Mouse (Mus musculus) left cerebral cortex, postnatal 25 days (tissue): Measurements from ENCODE around the gene Mast4. TPM values are rescaled to one million over a fixed set of nuclear protein-coding genes. Genes with fewer than 3 reads are reported as not detected.
A peak's percentile ranks its signal among the peaks of the same experiment; 100 is the strongest.

Source experiments
- DNase-seq, 2 experiments: peaks; one replicate each; pipeline ENCODE4 v3.0.0; 2022; ENCODE audit warnings: low spot score in 2 of 2, mixed read lengths in 1 of 2
- intact Hi-C: fragments of 180-260 bp; cut with DNase I; formaldehyde crosslinking; loops from one replicate; pipeline ENCODE4 v1.15.1; 2025
- total RNA-seq, 2 experiments: library from RNA; stranded (reverse); gene quantifications; 2 replicates each; pipeline ENCODE4 v1.2.3; 2021

Mast4 gene
- total RNA-seq, 2 experiments from 2014 or later = 41.2 to 46.7 TPM

DNA sequence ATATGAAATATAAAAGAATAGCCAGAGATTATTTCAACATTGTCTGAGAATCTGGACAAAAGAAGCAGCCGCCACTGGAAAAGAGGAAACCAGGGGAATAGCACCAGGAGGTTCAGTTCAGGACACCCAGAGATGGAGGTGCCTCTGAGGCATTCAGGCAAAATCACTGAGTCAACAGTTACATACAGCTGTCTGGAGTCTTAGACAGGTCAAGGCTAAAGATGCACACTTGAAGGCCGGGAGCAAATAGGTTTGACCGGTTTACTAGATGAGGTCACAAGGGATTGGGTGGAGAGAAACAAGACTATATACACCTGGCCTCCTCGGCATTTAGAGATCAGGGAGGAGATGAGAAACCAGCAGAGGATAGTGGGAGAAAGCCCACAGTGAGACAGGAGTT lies 127.1 kb downstream of the Mast4 start:
- intact Hi-C loops = loop anchor here (10.0 kb wide), 1 partner anchor 218 kb away; no protein-coding TSS in a partner anchor
- no peak for DNase-seq

DNA sequence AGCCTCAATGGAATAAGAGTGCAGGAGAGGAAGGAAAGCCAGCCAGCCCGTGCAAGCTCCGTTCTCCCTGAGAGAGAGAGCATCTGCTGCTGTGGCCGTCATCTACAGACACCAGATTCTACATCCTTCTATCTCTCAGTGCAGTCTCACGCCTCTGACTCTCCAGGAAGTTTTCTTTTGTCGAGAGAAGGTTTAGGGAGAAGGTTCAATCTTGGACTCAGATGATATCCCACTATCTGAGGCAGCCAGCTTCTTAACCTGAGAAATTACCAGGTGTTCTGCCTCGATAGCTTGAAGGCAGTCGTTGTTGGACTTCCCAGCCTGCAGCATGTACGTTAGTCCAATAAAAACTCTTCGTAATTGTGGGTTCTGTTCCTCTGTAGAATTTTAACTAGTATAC lies 127.7 kb downstream of the Mast4 start:
- DNase-seq = no peak

GRCm38 (mm10) chr13:103205191-103205590 lies 129.1 kb downstream of the Mast4 start:
- no peak for DNase-seq
- intact Hi-C loops = loop anchor here (10.0 kb wide), 1 partner anchor 220 kb away; no protein-coding TSS in a partner anchor

More for the DNA sequence above, 127.7 kb downstream of the Mast4 start:
- intact Hi-C loops = loop anchor here (10.0 kb wide), 1 partner anchor 218 kb away; no protein-coding TSS in a partner anchor

DNA sequence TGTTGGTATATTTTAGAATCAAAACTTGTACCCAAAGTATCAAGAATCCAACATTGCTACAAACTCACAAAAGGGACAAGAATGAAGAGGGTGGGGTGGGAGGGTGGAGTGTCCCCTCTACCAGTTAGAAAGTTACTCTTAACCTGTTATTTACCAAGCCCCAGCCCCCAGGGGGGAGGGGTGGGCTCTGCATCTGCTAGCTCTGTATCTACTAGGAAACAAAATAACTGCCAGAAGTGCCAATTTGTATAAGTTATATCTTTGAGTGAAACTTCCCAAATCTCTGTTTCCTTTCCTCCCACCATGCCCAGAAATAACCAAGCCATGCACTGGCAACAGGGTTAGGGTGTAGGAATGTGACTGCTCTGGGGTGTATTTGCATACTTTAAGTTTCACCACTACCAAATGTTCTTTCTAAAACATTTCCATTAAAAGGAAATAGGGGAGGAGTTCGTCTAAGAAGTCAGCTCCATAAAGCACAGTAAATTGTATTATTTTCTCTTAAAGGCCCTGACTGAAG lies 130.9 kb downstream of the Mast4 start:
- DNase-seq = peak in 1 of 2 experiments; percentile 72
- intact Hi-C loops = loop anchor here (5.0 to 10.0 kb wide), 2 partner anchors 104 to 221 kb away; no protein-coding TSS in a partner anchor

DNA sequence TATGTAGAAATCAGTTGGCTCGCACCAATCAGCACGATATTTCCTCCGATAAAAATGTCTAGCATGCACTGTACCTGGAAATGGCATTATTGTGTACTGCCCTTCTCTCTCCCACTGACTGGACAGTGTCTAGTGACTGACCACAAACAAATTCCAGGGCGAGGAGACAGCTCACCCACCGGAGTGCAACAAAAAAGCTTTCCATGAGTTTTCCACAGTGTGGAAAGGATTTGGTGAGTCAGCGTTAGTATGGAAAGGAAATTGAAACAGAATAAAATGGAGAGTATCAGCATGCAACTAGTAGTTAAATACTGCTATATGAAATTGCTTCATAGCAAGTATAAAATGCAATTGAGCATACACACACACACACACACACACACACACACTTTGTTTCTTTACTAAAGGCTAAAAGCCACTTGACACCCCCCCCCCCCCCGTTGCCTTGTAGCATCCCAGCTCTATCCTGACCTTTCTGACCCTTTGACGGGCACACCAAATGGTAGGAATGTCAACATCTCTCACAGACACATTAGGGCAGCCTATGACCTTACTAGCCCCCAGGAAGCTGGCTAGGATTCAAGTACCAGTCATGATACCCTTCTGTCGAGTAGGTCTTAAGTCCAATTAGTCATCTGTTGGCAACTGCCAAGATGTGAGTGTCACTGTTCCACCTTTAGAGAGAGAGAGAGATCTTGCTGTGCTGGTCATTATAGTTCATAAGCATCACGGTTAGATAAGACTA lies 133.1 kb downstream of the Mast4 start:
- intact Hi-C loops = loop anchor here (5.0 to 10.0 kb wide), 2 partner anchors 106 to 224 kb away; no protein-coding TSS in a partner anchor

GRCm38 (mm10) chr13:103199823-103200660 lies 134.3 kb downstream of the Mast4 start:
- peak; percentile 21 to 90 for DNase-seq

More for the DNA sequence above, 133.1 kb downstream of the Mast4 start:
- DNase-seq = no peak

DNA sequence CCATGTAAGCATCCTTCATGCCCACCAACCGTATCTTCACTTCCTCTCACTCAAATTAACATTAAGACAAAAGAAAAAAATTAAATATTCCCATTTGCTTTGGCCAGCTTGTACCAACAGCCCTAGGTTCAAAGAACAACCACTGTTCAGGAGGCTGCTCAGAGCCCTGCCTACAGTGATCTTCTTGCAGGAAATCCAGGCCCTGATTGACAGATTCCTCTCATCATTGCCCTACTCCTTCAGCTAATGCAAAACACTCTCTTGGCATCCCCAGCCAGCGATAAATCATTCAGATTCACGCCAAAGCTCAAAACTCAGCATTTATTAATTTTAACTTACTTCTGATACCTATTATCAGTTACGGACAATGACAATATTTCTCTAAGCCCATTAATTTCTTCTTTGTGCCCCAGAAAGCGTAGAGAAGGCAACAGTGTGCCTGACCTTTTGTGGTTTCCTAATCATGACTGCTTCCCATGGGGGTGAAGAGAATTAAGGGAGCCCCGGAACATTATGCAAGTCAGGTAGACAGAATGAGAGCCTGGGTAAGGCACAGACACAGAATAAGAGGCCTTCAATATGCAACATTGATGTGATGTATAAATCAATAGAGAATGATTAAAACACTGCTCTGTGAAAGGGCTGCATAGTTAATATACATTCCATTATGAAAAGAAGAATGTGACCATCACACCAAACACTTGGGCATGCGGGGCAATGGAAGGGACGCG lies 135.9 kb downstream of the Mast4 start:
- no peak for DNase-seq
- intact Hi-C loops = no loop called here

More at GRCm38 (mm10) chr13:103199823-103200660, 134.3 kb downstream of the Mast4 start:
- intact Hi-C loops = loop anchor here (5.0 to 10.0 kb wide), 2 partner anchors 107 to 225 kb away; no protein-coding TSS in a partner anchor

DNA sequence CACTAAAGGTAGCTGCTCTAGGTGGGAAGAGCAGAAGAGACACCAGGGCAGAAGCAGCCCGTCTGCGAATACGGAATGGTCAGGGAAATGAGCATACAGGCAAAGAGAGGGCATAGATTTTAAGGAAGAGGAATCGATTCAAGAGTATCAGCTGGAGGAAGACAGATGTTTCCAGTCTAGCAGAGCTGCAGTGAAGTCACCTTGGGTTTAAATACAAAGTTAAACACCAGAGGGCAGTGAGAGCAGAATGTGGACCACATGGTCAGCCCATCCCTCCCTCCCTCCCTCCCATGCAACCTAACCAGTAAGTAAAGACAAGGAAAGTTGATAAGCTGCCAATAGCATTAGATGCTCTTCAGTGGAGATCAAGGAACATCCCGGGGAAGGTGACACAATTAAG lies 138.0 kb downstream of the Mast4 start:
- no peak for DNase-seq
- intact Hi-C loops = no loop called here

- intact Hi-C loops = no loop called here
- no peak for DNase-seq
These were observed 138.4 kb downstream of the Mast4 start for GRCm38 (mm10) chr13:103195847-103196246.

- intact Hi-C loops = no loop called here
- no peak for DNase-seq
These were observed 150.7 kb downstream of the Mast4 start for GRCm38 (mm10) chr13:103183566-103183965.

GRCm38 (mm10) chr13:103181836-103182235 lies 152.5 kb downstream of the Mast4 start:
- intact Hi-C loops = no loop called here
- DNase-seq = no peak

DNA sequence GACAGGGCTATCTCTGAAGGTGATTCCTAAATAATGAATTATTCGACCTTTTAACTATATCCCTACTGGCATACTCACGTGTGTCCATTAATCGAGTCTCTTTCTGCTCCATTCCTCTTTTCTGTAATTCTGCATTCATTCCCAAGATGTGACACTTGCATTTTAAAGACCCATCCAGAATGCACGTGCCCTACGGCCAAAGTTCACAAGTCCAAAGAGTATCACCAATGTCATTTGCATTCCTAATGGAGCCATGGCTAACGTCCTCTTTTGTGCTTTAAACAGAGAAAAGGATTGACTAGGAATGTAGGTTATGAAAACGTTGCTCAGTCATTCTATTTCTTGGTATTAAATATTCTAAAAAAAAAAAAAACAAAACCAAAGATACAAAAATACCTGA lies 157.4 kb downstream of the Mast4 start:
- intact Hi-C loops = no loop called here

GRCm38 (mm10) chr13:103174431-103174830 lies 159.9 kb downstream of the Mast4 start:
- no peak for DNase-seq
- intact Hi-C loops = loop anchor here (1.0 to 5.0 kb wide), 2 partner anchors 470 to 523 kb away; no protein-coding TSS in a partner anchor

More for the DNA sequence above, 157.4 kb downstream of the Mast4 start:
- no peak for DNase-seq

DNA sequence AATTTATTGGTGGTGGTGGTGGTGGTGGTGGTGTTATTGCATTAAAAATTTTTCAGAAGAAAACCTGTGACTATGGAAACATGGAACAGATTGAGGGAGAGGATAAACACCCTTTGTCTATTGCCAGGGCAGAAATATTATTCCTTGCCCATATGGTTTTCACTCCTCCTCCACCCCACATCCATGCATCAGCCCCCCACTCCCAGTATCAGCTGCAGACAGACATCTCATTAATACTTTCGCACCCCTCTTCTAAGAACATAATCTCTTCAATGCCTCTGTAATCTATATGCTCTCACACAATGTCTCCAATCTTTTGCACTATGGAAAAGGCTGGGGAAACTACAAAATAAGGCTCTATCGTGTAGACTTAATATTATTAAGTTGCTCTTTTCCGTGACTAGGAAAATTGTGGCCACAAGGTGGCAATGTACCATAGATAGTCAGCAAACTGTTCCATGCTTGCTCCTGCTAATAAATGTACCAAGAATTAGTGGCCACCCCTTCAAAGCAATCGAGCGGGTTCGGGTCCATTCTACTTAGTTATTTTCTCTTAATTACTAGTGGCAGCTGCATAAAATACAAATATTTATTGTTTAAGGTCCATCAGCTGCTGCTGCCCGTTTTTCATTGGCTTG lies 160.6 kb downstream of the Mast4 start:
- DNase-seq = peak; percentile 74 to 77
- intact Hi-C loops = loop anchor here (1.0 to 5.0 kb wide), 3 partner anchors 161 to 524 kb away; partner anchors contain the start of gene Mast4

GRCm38 (mm10) chr13:103151944-103152343 lies 182.4 kb downstream of the Mast4 start:
- no peak for DNase-seq
- intact Hi-C loops = no loop called here

GRCm38 (mm10) chr13:103151171-103151570 lies 183.1 kb downstream of the Mast4 start:
- intact Hi-C loops = no loop called here

DNA sequence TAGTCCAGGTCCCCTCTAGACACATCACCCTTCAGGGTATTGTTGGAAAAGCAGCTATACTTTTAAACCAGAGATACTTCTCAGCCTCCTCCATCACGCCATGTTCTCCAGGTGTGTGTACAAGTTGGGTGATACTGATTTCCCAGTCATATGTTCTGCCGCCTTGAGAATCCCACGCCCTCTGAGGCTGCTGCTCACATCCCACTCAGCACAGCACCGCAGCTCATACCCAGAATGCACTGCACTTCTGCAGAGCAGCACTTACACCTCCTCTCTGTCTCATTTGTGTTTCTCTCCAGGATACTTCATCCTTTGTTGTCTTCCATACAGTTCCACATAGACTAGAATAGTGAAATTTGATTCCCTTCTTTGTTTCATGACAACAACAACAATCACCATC lies 183.6 kb downstream of the Mast4 start:
- peak; percentile 62 to 93 for DNase-seq
- intact Hi-C loops = loop anchor here (1.0 kb wide), 1 partner anchor 48 kb away; no protein-coding TSS in a partner anchor

More at GRCm38 (mm10) chr13:103151171-103151570, 183.1 kb downstream of the Mast4 start:
- DNase-seq = no peak

GRCm38 (mm10) chr13:103149415-103149814 lies 184.9 kb downstream of the Mast4 start:
- intact Hi-C loops = no loop called here
- peak in 1 of 2 experiments; percentile 9 for DNase-seq
